Mouse (Mus musculus) small intestine, adult 2 months (tissue): ENCODE measurements around the gene Dis3. TPM values are rescaled to one million over a fixed set of nuclear protein-coding genes. Genes with fewer than 3 reads are reported as not detected.

Experiments
- H3K27ac ChIP-seq: fragments of 200-500 bp; 2 replicates; pipeline ENCODE4 v1.5.1; 2012; ENCODE audit warnings: low read depth, low read length, control low read depth, inconsistent platforms; ENCODE audit not compliant: insufficient read depth
- H3K27me3 ChIP-seq: fragments of 200-500 bp; 2 replicates; pipeline ENCODE4 v1.6.1; 2012; ENCODE audit warnings: mild to moderate bottlenecking, moderate library complexity, low read length, inconsistent platforms; ENCODE audit not compliant: control insufficient read depth, insufficient read depth
- H3K36me3 ChIP-seq: fragments of 200-500 bp; 2 replicates; pipeline ENCODE4 v1.6.1; 2012; ENCODE audit warnings: mild to moderate bottlenecking, low read length, control low read depth, inconsistent platforms; ENCODE audit not compliant: control insufficient read depth, insufficient read depth
- H3K4me1 ChIP-seq: fragments of 200-500 bp; 2 replicates; pipeline ENCODE4 v1.6.1; 2012; ENCODE audit warnings: low read length, inconsistent platforms, mixed read lengths; ENCODE audit not compliant: control insufficient read depth, insufficient read depth, insufficient read length
- H3K4me3 ChIP-seq: fragments of 200-500 bp; 2 replicates; pipeline ENCODE4 v1.5.1; 2012; ENCODE audit warnings: low read depth, mild to moderate bottlenecking, control low read depth, inconsistent platforms, low read length, moderate library complexity
- CTCF ChIP-seq: fragments of 200-500 bp; IDR thresholded peaks from 2 replicates; pipeline ENCODE4 v1.5.1; 2012; ENCODE audit warnings: low read depth, mild to moderate bottlenecking, control low read depth, inconsistent platforms, low read length, moderate library complexity, mixed read lengths; ENCODE audit not compliant: insufficient replicate concordance, insufficient read length; ENCODE audit errors: extremely low read depth
- POLR2A ChIP-seq: fragments of 200-500 bp; IDR thresholded peaks from 2 replicates; pipeline ENCODE4 v1.6.1; 2012; ENCODE audit warnings: low read depth, mild to moderate bottlenecking, control low read depth, inconsistent platforms, low read length, moderate library complexity
- WGBS: fragments of 180-500 bp; shearing (Covaris S2); methylation state at CpG from one replicate; pipeline ENCODE4 v1.1.7; 2018; 5-methylcytosine and 5-hydroxymethylcytosine counted together
- polyA plus RNA-seq: library from polyadenylated mRNA; depleted of rRNA; stranded (reverse); fragments of >200 nt; gene quantifications from 2 replicates; pipeline ENCODE4 v1.2.3, GENCODE M21; 2012; rRNA removed

Gene Dis3
- 1.3 and 2.5 TPM in 2 replicates for polyA plus RNA-seq

- no peak; the same call in 1 of the 2 replicates for TF ChIP-seq POLR2A
- TF ChIP-seq CTCF: no peak
- no peaks in the 10 kb centered on the region for H3K4me1 ChIP-seq
- peaks cover 17% of the 10 kb centered on the region for H3K36me3 ChIP-seq
- peak within 1 kb of the TSS; percentile 96 for H3K4me3 ChIP-seq
- no peaks in the 10 kb centered on the region for H3K27me3 ChIP-seq
- WGBS: under 1% methylated on average over 72 of the region's 73 CpGs
- H3K27ac ChIP-seq: 0 out of 2 replicates have a peak within 1 kb of the TSS, but pooled peaks have one; percentile 6
These were observed at the start of gene Dis3, which contains the start of gene Pibf1 for GRCm38 (mm10) chr14:99099267-99099966. TSS of gene Dis3 (minus strand) at chr14:99099770. TSS of gene Pibf1 (plus strand) at chr14:99099424.

DNA sequence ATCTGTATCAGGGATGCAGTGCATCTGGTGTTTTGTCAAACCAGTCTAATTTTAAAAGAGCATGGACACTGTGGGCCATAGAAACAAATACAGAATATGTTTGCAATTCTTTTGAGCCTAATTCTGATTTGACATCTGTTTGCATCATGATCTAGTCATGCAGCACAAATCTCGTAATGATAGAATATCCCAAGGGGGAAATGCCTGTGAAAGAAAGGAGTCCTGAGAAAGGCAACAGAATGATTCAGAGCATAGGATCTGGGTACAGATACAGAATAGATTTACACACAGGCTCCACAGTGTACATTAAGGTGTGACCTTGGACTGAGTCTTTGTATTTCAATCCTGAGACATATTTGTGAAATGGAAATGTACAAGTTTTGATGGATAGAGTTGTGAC lies 47.3 kb upstream of the Dis3 start:
- no peak for TF ChIP-seq CTCF
- no peak for TF ChIP-seq POLR2A
- peaks cover 3% of the 10 kb centered on the region; the same call in 1 of the 2 replicates for H3K36me3 ChIP-seq
- no peak overlapping the region for H3K4me3 ChIP-seq
- no peak overlapping the region for H3K27ac ChIP-seq
- 0 out of 2 replicates have a peak, but pooled peaks cover 2% of the 10 kb centered on the region for H3K4me1 ChIP-seq
- H3K27me3 ChIP-seq: no peaks in the 10 kb centered on the region
- WGBS: 92% methylated on average over 1 of the region's 1 CpGs

- 23% methylated on average over 15 of the region's 15 CpGs for WGBS
- H3K4me1 ChIP-seq: 0 out of 2 replicates have a peak, but pooled peaks cover 2% of the 10 kb centered on the region
- H3K27me3 ChIP-seq: no peaks in the 10 kb centered on the region
- no peak overlapping the region for H3K27ac ChIP-seq
- peaks cover 6% of the 10 kb centered on the region for H3K36me3 ChIP-seq
- TF ChIP-seq POLR2A (no peak), CTCF (peak; percentile 98)
- no peak overlapping the region for H3K4me3 ChIP-seq
These were observed 42.4 kb upstream of the Dis3 start for GRCm38 (mm10) chr14:99141786-99142633.

DNA sequence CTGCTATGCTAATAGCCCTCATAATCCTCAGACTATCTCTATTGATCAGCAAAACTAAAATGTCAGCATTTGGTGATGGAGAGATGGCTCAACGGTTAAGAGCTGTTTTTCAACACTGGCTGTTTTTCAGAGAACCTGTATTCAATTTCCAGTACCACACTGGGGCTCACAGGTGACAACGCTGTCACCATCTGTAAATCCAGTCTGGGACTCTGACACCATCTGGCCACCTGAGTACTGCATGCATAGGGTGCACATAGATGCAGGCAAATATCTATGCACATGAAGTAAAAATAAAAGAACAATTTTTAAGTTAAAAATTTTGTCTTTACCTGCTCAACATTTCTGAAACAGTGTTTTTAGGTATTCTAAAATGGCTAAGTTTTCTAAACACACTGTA lies 40.5 kb upstream of the Dis3 start:
- TF ChIP-seq POLR2A: no peak
- TF ChIP-seq CTCF: no peak
- 0 out of 2 replicates have a peak, but pooled peaks cover 2% of the 10 kb centered on the region for H3K4me1 ChIP-seq
- no peak overlapping the region for H3K4me3 ChIP-seq
- peaks cover 10% of the 10 kb centered on the region for H3K36me3 ChIP-seq
- H3K27me3 ChIP-seq: no peaks in the 10 kb centered on the region
- H3K27ac ChIP-seq: no peak overlapping the region
- WGBS: 94% methylated on average over 2 of the region's 2 CpGs

DNA sequence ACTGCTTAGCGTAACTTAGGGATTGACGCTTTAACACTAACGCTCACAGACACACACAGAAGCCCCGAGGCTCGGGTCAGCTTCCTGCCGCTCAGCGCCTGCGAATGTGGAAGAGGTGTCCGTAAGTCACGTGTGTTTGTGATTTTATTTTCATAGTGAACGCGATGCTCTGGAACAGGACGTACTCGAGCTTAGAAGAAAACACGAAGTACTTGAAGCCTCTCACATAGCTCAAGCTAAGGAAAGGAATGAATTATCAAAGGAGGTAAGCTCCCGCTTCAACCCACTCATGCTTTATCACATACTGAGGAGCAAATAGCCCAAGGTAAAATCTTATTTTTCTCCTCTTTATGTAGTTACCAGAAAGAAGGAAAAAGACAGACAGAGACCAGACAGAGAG lies 36.7 kb upstream of the Dis3 start:
- WGBS: 95% methylated on average over 16 of the region's 16 CpGs
- Histone ChIP-seq H3K4me3 (no peak overlapping the region), H3K27ac (no peak overlapping the region), H3K36me3 (peaks cover 13% of the 10 kb centered on the region), H3K4me1 (no peaks in the 10 kb centered on the region), H3K27me3 (no peaks in the 10 kb centered on the region)
- TF ChIP-seq POLR2A (no peak), CTCF (no peak)

DNA sequence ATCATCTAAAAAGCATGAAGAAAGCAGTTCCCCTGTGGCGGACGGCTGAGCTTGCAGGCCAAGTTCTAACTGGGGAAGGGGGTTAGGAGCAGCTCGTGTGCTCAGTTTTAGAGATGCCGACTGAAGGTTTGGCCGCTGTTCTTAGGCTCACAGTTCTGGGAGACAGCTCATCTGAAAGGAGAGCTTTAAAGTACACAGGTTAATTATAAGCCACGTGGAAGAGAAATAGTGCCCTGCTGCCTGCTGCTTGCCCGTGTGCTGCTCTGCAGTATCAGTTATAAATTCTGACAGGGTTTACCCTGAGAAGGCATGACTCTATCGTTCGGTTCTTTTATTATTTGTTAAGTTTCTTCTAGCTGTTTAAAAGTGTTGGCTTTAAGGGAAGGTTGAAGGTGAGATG lies 36.2 kb upstream of the Dis3 start:
- WGBS: 70% methylated on average over 9 of the region's 9 CpGs
- peaks cover 15% of the 10 kb centered on the region for H3K36me3 ChIP-seq
- no peaks in the 10 kb centered on the region for H3K27me3 ChIP-seq
- no peak overlapping the region for H3K4me3 ChIP-seq
- TF ChIP-seq CTCF: no peak
- no peak for TF ChIP-seq POLR2A
- H3K27ac ChIP-seq: no peak overlapping the region
- H3K4me1 ChIP-seq: no peaks in the 10 kb centered on the region

GRCm38 (mm10) chr14:99134048-99134447 lies 34.5 kb upstream of the Dis3 start:
- no peak overlapping the region for H3K4me3 ChIP-seq
- no peak overlapping the region for H3K27ac ChIP-seq
- H3K27me3 ChIP-seq: no peaks in the 10 kb centered on the region
- peaks cover 13% of the 10 kb centered on the region for H3K36me3 ChIP-seq
- peaks cover 4% of the 10 kb centered on the region; the same call in 1 of the 2 replicates for H3K4me1 ChIP-seq
- TF ChIP-seq POLR2A (no peak), CTCF (no peak)
- 74% methylated on average over 2 of the region's 2 CpGs for WGBS
